Mouse (Mus musculus) liver, adult 2 months (tissue): ENCODE results near the gene Rsg1.

ENCODE experiments used
- CTCF ChIP-seq: fragments of 200-500 bp; IDR thresholded peaks from 2 replicates; pipeline ENCODE4 v1.5.1; 2011; ENCODE audit warnings: low read depth, low read length, control low read depth
- POLR2A ChIP-seq: fragments of 200-500 bp; IDR thresholded peaks from 2 replicates; pipeline ENCODE4 v1.6.1; 2011; ENCODE audit warnings: low read length, control low read depth; ENCODE audit not compliant: insufficient read depth; ENCODE audit errors: extremely low read depth

DNA sequence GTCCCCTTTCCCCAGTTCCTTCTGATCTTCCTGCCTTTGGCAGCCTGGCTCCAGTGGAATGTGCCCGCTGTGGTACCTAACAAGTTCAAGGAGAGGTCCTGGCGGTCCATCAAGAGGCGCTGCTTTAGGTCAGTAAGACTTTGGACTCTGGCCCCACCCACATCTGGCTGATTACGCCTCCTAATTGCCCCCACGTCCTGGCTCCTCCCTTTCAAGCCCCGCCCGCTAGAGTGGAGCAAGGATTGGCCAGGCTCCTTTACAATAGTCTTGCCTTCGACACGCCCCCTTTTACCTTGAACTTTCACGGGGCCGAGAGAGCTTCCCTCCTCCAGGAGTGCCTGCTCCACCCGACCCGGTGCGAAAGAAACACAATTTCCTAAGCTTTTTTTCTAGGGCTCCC lies 26.9 kb downstream of the Rsg1 start:
- TF ChIP-seq CTCF, result no peak
- TF ChIP-seq POLR2A, result no peak
